In genomic region chr3:92998691-92999090, GRCm38 (mm10) we compare ENCODE assay signal across 8 mouse cellular contexts. TPM values are rescaled to one million over a fixed set of nuclear protein-coding genes. Genes with fewer than 3 reads are reported as not detected.
DNase-seq lines count a peak whose midpoint lies in the region; ATAC-seq lines count a peak whose summit lies in the region.

No protein-coding gene starts in this region.

- H3K4me2 ChIP-seq in hindbrain, embryonic 15.5 days, result no peak overlapping the region

- no peaks in the 10 kb centered on the region for H3K27me3 ChIP-seq in hindbrain, embryonic 15.5 days

- H3K27ac ChIP-seq in hindbrain, embryonic 15.5 days (replicated peaks), result no peak overlapping the region

- H3K9ac ChIP-seq in hindbrain, embryonic 15.5 days, result no peak overlapping the region

- no peaks in the 10 kb centered on the region for H3K36me3 ChIP-seq in hindbrain, embryonic 15.5 days

- no peak overlapping the region for H3K4me3 ChIP-seq in hindbrain, embryonic 15.5 days

- no peaks in the 10 kb centered on the region for H3K4me1 ChIP-seq in hindbrain, embryonic 15.5 days (replicated peaks)

- no peaks in the 10 kb centered on the region for H3K9me3 ChIP-seq in hindbrain, embryonic 15.5 days

- peak; percentile 78 for DNase-seq in NIH3T3 (ENCODE audit: low read depth)
- peak; percentile 8 for DNase-seq in cerebellum, adult 11-12 months
- peak; percentile 54 for DNase-seq in forelimb bud, embryonic 11.5 days (ENCODE audit: low read depth, low spot score)
- DNase-seq in layer of hippocampus, postnatal 25 days (ENCODE audit: extremely low spot score in 1 of 2, low spot score in 1 of 2), result peak; percentile 56 to 74
- peak; percentile 54 to 63 for DNase-seq in lung, postnatal 4 days
- DNase-seq in right cerebral cortex, postnatal 14 days, result peak; percentile 87
- DNase-seq in spleen, adult 18-20 months, result no peak

- ATAC-seq in hindbrain, embryonic 15.5 days (ENCODE audit: low FRiP score, low read depth), result peak; percentile 93

- WGBS in hindbrain, embryonic 15.5 days, result 5% methylated on average over 7 of the region's 7 CpGs

RNA-seq across cellular contexts. Expression of gene Lce3f, which starts 6.7 kb away (rescaled TPM):
- not detected in 2 replicates for polyA plus RNA-seq in hindbrain, embryonic 15.5 days (2015; fragmentation: Nextera tagmentation; extraction: Ambion mirVana)
- total RNA-seq in layer of hippocampus, postnatal 25 days (2021), result not detected

RNA-seq across cellular contexts. Expression of gene Crct1, which starts 16.8 kb away (rescaled TPM):
- polyA plus RNA-seq in hindbrain, embryonic 15.5 days (2015; fragmentation: Nextera tagmentation; extraction: Ambion mirVana), result 1.9 and 2.3 TPM in 2 replicates
- total RNA-seq in layer of hippocampus, postnatal 25 days (2021), result not detected

RNA-seq across cellular contexts. Expression of gene Lce1m, which starts 20.2 kb away (rescaled TPM):
- not detected in 2 replicates for polyA plus RNA-seq in hindbrain, embryonic 15.5 days (2015; fragmentation: Nextera tagmentation; extraction: Ambion mirVana)
- not detected for total RNA-seq in layer of hippocampus, postnatal 25 days (2021)

RNA-seq across cellular contexts. Expression of gene Lce3e, which starts 31.8 kb away (rescaled TPM):
- polyA plus RNA-seq in hindbrain, embryonic 15.5 days (2015; fragmentation: Nextera tagmentation; extraction: Ambion mirVana), result not detected in 2 replicates
- not detected for total RNA-seq in layer of hippocampus, postnatal 25 days (2021)

RNA-seq across cellular contexts. Expression of gene Lce3d, which starts 41.5 kb away (rescaled TPM):
- polyA plus RNA-seq in hindbrain, embryonic 15.5 days (2015; fragmentation: Nextera tagmentation; extraction: Ambion mirVana), result not detected in 2 replicates
- not detected for total RNA-seq in layer of hippocampus, postnatal 25 days (2021)

Comparison
In these comparisons a context has a peak if more than half of its experiments do, and no peak if none do; other contexts are left out.
1. DNase-seq: peak in NIH3T3 (single experiment), cerebellum, adult 11-12 months (single experiment), forelimb bud, embryonic 11.5 days (single experiment), layer of hippocampus, postnatal 25 days (2 of 2), lung, postnatal 4 days (2 of 2) and right cerebral cortex, postnatal 14 days (single experiment); none in spleen, adult 18-20 months (0 of 2).